In genomic region chr6:88915510-88915909, GRCm38 (mm10) we compare ENCODE assay signal across 8 mouse cellular contexts. TPM values are rescaled to one million over a fixed set of nuclear protein-coding genes. Genes with fewer than 3 reads are reported as not detected.
DNase-seq lines count a peak whose midpoint lies in the region; ATAC-seq and TF ChIP-seq lines count a peak whose summit lies in the region.

No protein-coding gene starts in this region.

- peaks cover 8% of the 10 kb centered on the region for H3K36me3 ChIP-seq in stomach, embryonic 14.5 days (ENCODE audit: control insufficient read depth, insufficient read depth, low read length)
- H3K36me3 ChIP-seq in stomach, postnatal 0 days (ENCODE audit: control insufficient read depth, insufficient read depth, low read length), result peaks cover 8% of the 10 kb centered on the region; the same call in 1 of the 2 replicates
- peaks cover 29% of the 10 kb centered on the region for H3K36me3 ChIP-seq in liver, embryonic 12.5 days

- DNase-seq in cerebellum, postnatal 25 days, result peak; percentile 58 to 63
- DNase-seq in cerebellum, adult 11 months, result no peak
- DNase-seq in stomach, postnatal 0 days (ENCODE audit: low spot score), result no peak
- no peak for DNase-seq in testis, postnatal 10 days (ENCODE audit: low spot score)
- no peak for DNase-seq in right cerebral cortex, postnatal 25 days
- no peak for DNase-seq in urinary bladder, postnatal 14 days (ENCODE audit: low spot score)

- no peak for TF ChIP-seq EP300 in stomach, postnatal 0 days (optimal IDR thresholded peaks at IDR 0.05)

- no peak for TF ChIP-seq CTCF in stomach, postnatal 0 days (IDR thresholded peaks at IDR 0.05; ENCODE audit: low read depth)

- H3K9ac ChIP-seq in stomach, embryonic 14.5 days (replicated peaks; ENCODE audit: low read depth, low read length), result no peak overlapping the region
- H3K9ac ChIP-seq in stomach, postnatal 0 days (ENCODE audit: low read length), result no peak overlapping the region
- peak overlapping the region; percentile 64 for H3K9ac ChIP-seq in liver, embryonic 12.5 days

- H3K27me3 ChIP-seq in stomach, embryonic 14.5 days (ENCODE audit: control insufficient read depth, insufficient read depth, low read length), result no peaks in the 10 kb centered on the region
- H3K27me3 ChIP-seq in stomach, postnatal 0 days (ENCODE audit: control insufficient read depth, insufficient read depth, low read length), result no peaks in the 10 kb centered on the region
- H3K27me3 ChIP-seq in liver, embryonic 12.5 days (replicated peaks), result peaks cover 20% of the 10 kb centered on the region

- H3K4me1 ChIP-seq in stomach, embryonic 14.5 days (ENCODE audit: control insufficient read depth, insufficient read depth, low read length), result no peaks in the 10 kb centered on the region
- H3K4me1 ChIP-seq in stomach, postnatal 0 days (replicated peaks; ENCODE audit: control insufficient read depth, insufficient read depth), result no peaks in the 10 kb centered on the region
- H3K4me1 ChIP-seq in liver, embryonic 12.5 days, result peaks cover 60% of the 10 kb centered on the region

- no peak overlapping the region for H3K27ac ChIP-seq in stomach, embryonic 14.5 days (ENCODE audit: low read length)
- H3K27ac ChIP-seq in stomach, postnatal 0 days (replicated peaks), result no peak overlapping the region
- H3K27ac ChIP-seq in liver, embryonic 12.5 days, result peak overlapping the region; percentile 98

- peak; percentile 51; the same call in 1 of the 2 replicates for ATAC-seq in stomach, embryonic 14.5 days (ENCODE audit: insufficient number of reproducible peaks, insufficient read depth, low FRiP score, low read depth)
- no peak for ATAC-seq in stomach, postnatal 0 days (ENCODE audit: low FRiP score, low TSS enrichment)
- ATAC-seq in liver, embryonic 12.5 days, result peak; percentile 95

- H3K9me3 ChIP-seq in stomach, embryonic 14.5 days (ENCODE audit: control insufficient read depth, low read depth, low read length), result no peaks in the 10 kb centered on the region
- no peaks in the 10 kb centered on the region for H3K9me3 ChIP-seq in stomach, postnatal 0 days (ENCODE audit: control insufficient read depth, low read length)
- no peaks in the 10 kb centered on the region for H3K9me3 ChIP-seq in liver, embryonic 12.5 days (replicated peaks)

- no peak overlapping the region for H3K4me2 ChIP-seq in stomach, embryonic 14.5 days (replicated peaks; ENCODE audit: low read depth, low read length)
- H3K4me2 ChIP-seq in stomach, postnatal 0 days (replicated peaks; ENCODE audit: low read depth), result no peak overlapping the region
- H3K4me2 ChIP-seq in liver, embryonic 12.5 days, result peak overlapping the region; percentile 65

- WGBS in stomach, embryonic 14.5 days, result 67% methylated on average over 4 of the region's 4 CpGs
- WGBS in stomach, postnatal 0 days, result 66% methylated on average over 4 of the region's 4 CpGs
- WGBS in liver, embryonic 12.5 days (ENCODE audit: insufficient replicate concordance), result 17% methylated on average over 4 of the region's 4 CpGs

- H3K4me3 ChIP-seq in stomach, embryonic 14.5 days (ENCODE audit: low read depth, low read length), result no peak overlapping the region
- H3K4me3 ChIP-seq in stomach, postnatal 0 days (ENCODE audit: low read depth, low read length), result no peak overlapping the region
- peak overlapping the region; percentile 27 for H3K4me3 ChIP-seq in liver, embryonic 12.5 days

RNA-seq across cellular contexts. Expression of gene Tpra1, which starts 13.5 kb away (rescaled TPM):
- polyA plus RNA-seq in stomach, embryonic 14.5 days (2014; fragmentation: Nextera tagmentation; extraction: Ambion mirVana), result 55.1 and 55.6 TPM in 2 replicates
- polyA plus RNA-seq in stomach, postnatal 0 days (2015; fragmentation: Nextera tagmentation; extraction: Ambion mirVana), result 39.8 and 42.8 TPM in 2 replicates
- polyA plus RNA-seq in liver, embryonic 12.5 days (2016; fragmentation: Nextera tagmentation; extraction: Ambion mirVana), result 52.7 and 53.9 TPM in 2 replicates

RNA-seq across cellular contexts. Expression of gene Mcm2, which starts 16.9 kb away (rescaled TPM):
- 112 and 114 TPM in 2 replicates for polyA plus RNA-seq in stomach, embryonic 14.5 days (2014; fragmentation: Nextera tagmentation; extraction: Ambion mirVana)
- polyA plus RNA-seq in stomach, postnatal 0 days (2015; fragmentation: Nextera tagmentation; extraction: Ambion mirVana), result 24.2 and 25.0 TPM in 2 replicates
- polyA plus RNA-seq in liver, embryonic 12.5 days (2016; fragmentation: Nextera tagmentation; extraction: Ambion mirVana), result 240 and 243 TPM in 2 replicates

RNA-seq across cellular contexts. Expression of gene Podxl2, which starts 40.7 kb away (rescaled TPM):
- 79.8 and 85.3 TPM in 2 replicates for polyA plus RNA-seq in stomach, embryonic 14.5 days (2014; fragmentation: Nextera tagmentation; extraction: Ambion mirVana)
- 31.4 and 38.5 TPM in 2 replicates for polyA plus RNA-seq in stomach, postnatal 0 days (2015; fragmentation: Nextera tagmentation; extraction: Ambion mirVana)
- 4.6 and 5.0 TPM in 2 replicates for polyA plus RNA-seq in liver, embryonic 12.5 days (2016; fragmentation: Nextera tagmentation; extraction: Ambion mirVana)

Comparison
In these comparisons a context has a peak if more than half of its experiments do, and no peak if none do; other contexts are left out.
1. DNase-seq: peak in cerebellum, postnatal 25 days (2 of 2); none in cerebellum, adult 11 months (single experiment), stomach, postnatal 0 days (single experiment), testis, postnatal 10 days (single experiment), right cerebral cortex, postnatal 25 days (single experiment) and urinary bladder, postnatal 14 days (single experiment).